Mouse (Mus musculus) kidney, postnatal 0 days (tissue): ENCODE measurements at regions not wholly inside any gene's neighbourhood (a gene's known extent, or its start where the extent isn't known, plus 50 kb on each side); places are given as distances from the start of the nearest gene placed in this dataset.

Experiments
- ATAC-seq: fragments of 200-750 bp; cut with Nextera tagmentation; replicated peaks from 2 replicates; pipeline ENCODE4 v1.8.0; 2017; ENCODE audit warnings: low read depth, moderate number of reproducible peaks, moderate TSS enrichment, moderate library complexity; ENCODE audit not compliant: low FRiP score
- DNase-seq: peaks from one replicate; pipeline ENCODE4 v3.0.0-alpha.2; 2016; ENCODE audit warnings: low spot score
- H3K27ac ChIP-seq: fragments of 300-500 bp; sonication (generic); 2 replicates; pipeline ENCODE4 v1.5.1; 2014; ENCODE audit warnings: mild to moderate bottlenecking
- H3K27me3 ChIP-seq: fragments of 300-500 bp; sonication (generic); 2 replicates; pipeline ENCODE4 v1.6.1; 2014; ENCODE audit warnings: low read length, mixed read lengths; ENCODE audit not compliant: insufficient read depth
- H3K36me3 ChIP-seq: fragments of 300-500 bp; sonication (generic); 2 replicates; pipeline ENCODE4 v1.6.1; 2014; ENCODE audit warnings: low read length, mixed read lengths; ENCODE audit not compliant: insufficient read depth
- H3K4me1 ChIP-seq: fragments of 300-500 bp; sonication (generic); replicated peaks from 2 replicates; pipeline ENCODE4 v1.6.1; 2014; ENCODE audit warnings: antibody characterized with exemption, low read length, mixed read lengths; ENCODE audit not compliant: insufficient read depth
- H3K4me2 ChIP-seq: fragments of 300-500 bp; sonication (generic); 2 replicates; pipeline ENCODE4 v1.6.1; 2014; ENCODE audit warnings: mild to moderate bottlenecking, low read length, moderate library complexity, mixed read lengths
- H3K4me3 ChIP-seq: fragments of 300-500 bp; sonication (generic); replicated peaks from 2 replicates; pipeline ENCODE4 v1.5.1; 2014; ENCODE audit warnings: low read depth, low read length
- H3K9ac ChIP-seq: fragments of 300-500 bp; sonication (generic); 2 replicates; pipeline ENCODE4 v1.6.1; 2014; ENCODE audit warnings: low read depth, low read length
- H3K9me3 ChIP-seq: fragments of 300-500 bp; sonication (generic); replicated peaks from 2 replicates; pipeline ENCODE4 v1.6.1; 2016; ENCODE audit warnings: low read length, inconsistent platforms, mixed read lengths
- CTCF ChIP-seq: IDR thresholded peaks from 2 replicates; pipeline ENCODE4 v1.5.1; 2016; ENCODE audit warnings: antibody characterized with exemption, low read depth, mild to moderate bottlenecking, moderate library complexity
- WGBS: fragments of 180-500 bp; shearing (Covaris S2); extraction: QIAGEN DNeasy Blood & Tissue Kit; methylation state at CpG from one replicate; pipeline ENCODE4 v1.1.7; 2014; 5-methylcytosine and 5-hydroxymethylcytosine counted together

- H3K27ac ChIP-seq, result no peak overlapping the region
- H3K9ac ChIP-seq, result no peak overlapping the region
- ATAC-seq, result no peak
Observed at GRCm38 (mm10) chr12:74474741-74475140, 158.5 kb upstream of the Gm11042 start.

DNA sequence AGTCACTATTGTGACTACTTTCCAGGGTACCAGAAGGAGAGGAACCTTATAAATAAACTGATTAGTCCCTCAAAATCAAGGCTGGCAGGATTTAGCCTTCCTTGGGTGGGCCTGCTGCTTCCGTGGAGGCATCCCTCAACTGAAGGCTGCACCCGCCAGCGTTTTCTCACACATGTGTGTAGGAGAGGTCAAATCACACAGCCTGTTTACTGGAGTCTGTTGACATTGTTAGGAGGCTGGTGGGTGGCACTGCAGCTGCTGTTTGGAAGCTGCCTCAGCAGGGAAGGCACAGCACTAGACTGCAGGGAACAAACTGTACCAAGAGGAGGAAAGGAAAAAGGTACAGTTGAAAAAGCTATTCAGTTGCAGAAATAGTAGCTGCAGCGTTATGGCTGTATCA lies 142.3 kb upstream of the Gm11042 start:
- DNase-seq, result no peak
- ATAC-seq, result no peak
- H3K4me3 ChIP-seq, result no peak overlapping the region
- no peak overlapping the region for H3K9ac ChIP-seq
- TF ChIP-seq CTCF, result no peak
- H3K9me3 ChIP-seq, result no peaks in the 10 kb centered on the region
- H3K27me3 ChIP-seq, result no peaks in the 10 kb centered on the region
- WGBS, result 33% methylated on average over 4 of the region's 4 CpGs
- no peak overlapping the region for H3K27ac ChIP-seq
- no peak overlapping the region for H3K4me2 ChIP-seq
- H3K36me3 ChIP-seq, result no peaks in the 10 kb centered on the region
- H3K4me1 ChIP-seq, result no peaks in the 10 kb centered on the region

More at GRCm38 (mm10) chr12:74474741-74475140, 158.5 kb upstream of the Gm11042 start:
- no peak for TF ChIP-seq CTCF
- 95% methylated on average over 1 of the region's 1 CpGs for WGBS
- Histone ChIP-seq H3K4me3 (no peak overlapping the region), H3K27me3 (no peaks in the 10 kb centered on the region), H3K36me3 (no peaks in the 10 kb centered on the region), H3K9me3 (no peaks in the 10 kb centered on the region), H3K4me1 (no peaks in the 10 kb centered on the region), H3K4me2 (no peak overlapping the region)
- no peak for DNase-seq

DNA sequence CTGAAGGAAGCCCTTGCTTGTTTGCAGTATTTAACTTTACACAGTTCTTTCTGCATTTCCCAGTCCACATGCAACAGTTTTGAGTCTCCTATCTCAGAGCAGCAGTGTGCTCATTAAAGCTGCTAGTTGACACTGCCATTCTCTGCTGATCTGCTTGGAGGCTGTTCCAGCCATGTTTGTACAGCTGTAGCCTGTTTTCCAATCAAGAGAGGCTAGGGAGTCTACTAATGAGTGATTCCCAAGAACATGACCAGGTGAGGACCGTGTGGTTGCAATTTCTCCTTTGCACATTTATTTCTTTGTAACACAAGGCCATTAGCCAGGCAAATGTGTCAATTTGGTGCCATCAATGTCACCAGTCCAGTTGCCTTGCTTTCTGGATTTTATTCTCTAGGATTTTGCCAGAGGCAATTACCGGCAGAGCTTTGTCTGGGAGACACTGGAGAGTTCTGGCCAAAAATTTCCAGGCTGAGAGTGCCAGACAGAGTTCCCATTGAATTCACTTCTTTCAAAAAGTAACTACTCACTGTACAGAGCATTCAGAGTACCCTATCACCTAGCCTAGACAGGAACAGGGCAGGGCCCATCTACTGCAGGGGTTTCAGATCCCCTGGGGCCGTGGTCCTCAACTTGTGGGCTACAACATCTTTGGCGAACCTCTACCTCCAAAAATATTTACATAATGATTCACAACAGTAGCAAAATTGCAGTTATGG lies 136.3 kb upstream of the Gm11042 start:
- 60% methylated on average over 4 of the region's 4 CpGs for WGBS
- no peak for ATAC-seq
- no peak for DNase-seq
- Histone ChIP-seq H3K9ac (no peak overlapping the region), H3K36me3 (no peaks in the 10 kb centered on the region), H3K4me2 (no peak overlapping the region), H3K4me1 (no peaks in the 10 kb centered on the region), H3K27ac (no peak overlapping the region), H3K9me3 (no peaks in the 10 kb centered on the region), H3K27me3 (no peaks in the 10 kb centered on the region), H3K4me3 (no peak overlapping the region)
- no peak for TF ChIP-seq CTCF

GRCm38 (mm10) chr12:74448248-74448647 lies 132.1 kb upstream of the Gm11042 start:
- no peaks in the 10 kb centered on the region for H3K36me3 ChIP-seq
- WGBS, result 82% methylated on average over 4 of the region's 4 CpGs
- no peaks in the 10 kb centered on the region for H3K9me3 ChIP-seq
- no peak for TF ChIP-seq CTCF
- H3K4me2 ChIP-seq, result no peak overlapping the region
- no peaks in the 10 kb centered on the region for H3K4me1 ChIP-seq
- H3K27me3 ChIP-seq, result no peaks in the 10 kb centered on the region
- no peak for DNase-seq
- ATAC-seq, result no peak
- no peak overlapping the region for H3K4me3 ChIP-seq
- H3K27ac ChIP-seq, result no peak overlapping the region
- no peak overlapping the region for H3K9ac ChIP-seq

DNA sequence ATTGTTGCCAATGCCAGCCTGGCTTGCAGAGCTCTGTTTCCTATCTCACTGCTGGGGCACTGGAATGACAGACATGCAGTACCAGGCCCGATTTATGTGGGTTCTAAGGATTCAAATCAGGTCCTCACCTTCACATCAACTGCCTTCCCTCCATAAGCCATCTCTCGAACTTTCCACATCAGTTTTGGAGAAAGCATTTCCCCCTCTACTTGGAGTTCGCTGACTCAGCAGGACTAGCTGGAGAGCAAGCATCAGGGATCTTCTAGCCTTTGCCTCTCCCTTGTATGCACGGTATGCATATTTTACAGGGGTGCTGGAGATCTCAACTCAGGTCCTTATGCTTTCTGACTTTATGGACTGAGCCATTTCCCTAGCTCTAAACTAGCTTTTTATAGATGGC lies 118.7 kb upstream of the Gm11042 start:
- 81% methylated on average over 4 of the region's 4 CpGs for WGBS
- Histone ChIP-seq H3K27ac (no peak overlapping the region), H3K27me3 (no peaks in the 10 kb centered on the region), H3K36me3 (no peaks in the 10 kb centered on the region), H3K9me3 (no peaks in the 10 kb centered on the region), H3K4me3 (no peak overlapping the region), H3K9ac (no peak overlapping the region), H3K4me2 (no peak overlapping the region), H3K4me1 (no peaks in the 10 kb centered on the region)
- DNase-seq (no peak), ATAC-seq (no peak)
- TF ChIP-seq CTCF, result no peak

DNA sequence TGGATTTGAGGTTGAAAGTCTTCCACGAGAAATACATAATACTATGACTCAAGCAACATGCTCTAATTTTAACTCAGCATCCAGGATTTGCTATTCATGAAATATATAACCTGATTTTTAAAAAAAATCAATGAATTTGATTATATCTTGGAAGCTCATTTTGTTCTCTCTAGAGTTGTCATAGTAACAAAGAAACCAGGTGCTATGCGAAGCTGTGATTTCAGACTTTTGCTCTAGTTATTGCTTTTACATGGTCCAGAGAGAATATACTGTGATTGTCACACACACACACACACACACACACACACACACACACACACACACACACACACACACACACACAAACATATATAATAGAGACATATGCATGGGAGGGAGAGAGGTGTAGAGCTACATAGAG lies 98.5 kb upstream of the Gm11042 start:
- H3K9ac ChIP-seq, result no peak overlapping the region
- 88% methylated on average over 2 of the region's 2 CpGs for WGBS

DNA sequence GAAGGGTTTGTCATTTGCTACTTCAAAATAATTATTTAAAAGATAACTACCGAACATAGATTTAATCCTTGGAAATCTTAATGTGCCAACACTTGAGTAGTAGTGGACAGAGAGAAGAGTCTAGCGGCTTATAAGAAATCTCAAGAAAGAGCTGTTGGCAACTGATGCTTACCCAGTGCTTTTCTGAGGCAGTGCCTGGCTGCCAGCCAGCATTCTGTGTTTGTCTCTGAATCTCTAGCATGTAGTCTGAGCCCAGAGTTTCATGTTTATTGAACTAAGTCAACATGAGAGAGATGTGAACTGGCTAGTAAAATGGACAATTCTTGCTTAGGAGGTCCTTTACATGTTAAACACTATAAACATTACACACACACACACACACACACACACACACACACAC lies 94.3 kb upstream of the Gm11042 start:
- no peak for DNase-seq
- Histone ChIP-seq H3K27ac (no peak overlapping the region), H3K4me3 (no peak overlapping the region), H3K36me3 (no peaks in the 10 kb centered on the region), H3K4me2 (no peak overlapping the region), H3K27me3 (no peaks in the 10 kb centered on the region), H3K9ac (no peak overlapping the region), H3K9me3 (no peaks in the 10 kb centered on the region), H3K4me1 (no peaks in the 10 kb centered on the region)
- 86% methylated on average over 2 of the region's 2 CpGs for WGBS
- TF ChIP-seq CTCF, result no peak
- no peak for ATAC-seq

More for the DNA sequence above, 98.5 kb upstream of the Gm11042 start:
- Histone ChIP-seq H3K9me3 (no peaks in the 10 kb centered on the region), H3K4me3 (no peak overlapping the region), H3K27ac (no peak overlapping the region), H3K4me1 (no peaks in the 10 kb centered on the region), H3K36me3 (no peaks in the 10 kb centered on the region), H3K27me3 (no peaks in the 10 kb centered on the region), H3K4me2 (no peak overlapping the region)
- DNase-seq (no peak), ATAC-seq (no peak)
- TF ChIP-seq CTCF, result no peak
